Mouse (Mus musculus) liver, embryonic 16.5 days (tissue): ENCODE measurements around the gene Enah. TPM values are rescaled to one million over a fixed set of nuclear protein-coding genes. Genes with fewer than 3 reads are reported as not detected.

Source experiments
- ATAC-seq: fragments of 200-750 bp; cut with Nextera tagmentation; 2 replicates; pipeline ENCODE4 v1.8.0; 2017; ENCODE audit warnings: low read depth, mild to moderate bottlenecking, moderate number of reproducible peaks, moderate library complexity
- H3K27ac ChIP-seq: fragments of 300-500 bp; sonication (generic); 2 replicates; pipeline ENCODE4 v1.5.1; 2014; ENCODE audit warnings: mild to moderate bottlenecking, low read length
- H3K27me3 ChIP-seq: fragments of 300-500 bp; sonication (generic); 2 replicates; pipeline ENCODE4 v1.6.1; 2014; ENCODE audit warnings: low read depth, low read length, mixed read lengths; ENCODE audit not compliant: control insufficient read depth, insufficient read depth
- H3K36me3 ChIP-seq: fragments of 300-500 bp; sonication (generic); 2 replicates; pipeline ENCODE4 v1.6.1; 2014; ENCODE audit warnings: mild to moderate bottlenecking; ENCODE audit not compliant: control insufficient read depth, insufficient read depth
- H3K4me1 ChIP-seq: fragments of 300-500 bp; sonication (generic); 2 replicates; pipeline ENCODE4 v1.6.1; 2014; ENCODE audit warnings: low read depth, low read length, mixed read lengths; ENCODE audit not compliant: control insufficient read depth
- H3K4me2 ChIP-seq: fragments of 300-500 bp; sonication (generic); 2 replicates; pipeline ENCODE4 v1.6.1; 2014; ENCODE audit warnings: low read depth, low read length, mixed read lengths
- H3K4me3 ChIP-seq: fragments of 300-500 bp; sonication (generic); 2 replicates; pipeline ENCODE4 v1.5.1; 2014; ENCODE audit warnings: low read depth, mild to moderate bottlenecking, low read length
- H3K9ac ChIP-seq: fragments of 300-500 bp; sonication (generic); 2 replicates; pipeline ENCODE4 v1.6.1; 2014; ENCODE audit warnings: low read depth, low read length
- H3K9me3 ChIP-seq: fragments of 300-500 bp; sonication (generic); replicated peaks from 2 replicates; pipeline ENCODE4 v1.6.1; 2016; ENCODE audit warnings: low read length; ENCODE audit not compliant: control insufficient read depth
- WGBS: fragments of 180-500 bp; shearing (Covaris S2); extraction: QIAGEN DNeasy Blood & Tissue Kit; methylation state at CpG from one replicate; pipeline ENCODE4 v1.1.7; 2014; ENCODE audit not compliant: insufficient replicate concordance; 5-methylcytosine and 5-hydroxymethylcytosine counted together
- polyA plus RNA-seq: library from polyadenylated mRNA; unstranded; fragments of >200 nt; fragmentation: Nextera tagmentation; extraction: Ambion mirVana; gene quantifications from 2 replicates; pipeline ENCODE4 v1.2.1, GENCODE M21; 2015

Enah gene
- polyA plus RNA-seq, 1 experiment from 2014 or later: 0.46 TPM

DNA sequence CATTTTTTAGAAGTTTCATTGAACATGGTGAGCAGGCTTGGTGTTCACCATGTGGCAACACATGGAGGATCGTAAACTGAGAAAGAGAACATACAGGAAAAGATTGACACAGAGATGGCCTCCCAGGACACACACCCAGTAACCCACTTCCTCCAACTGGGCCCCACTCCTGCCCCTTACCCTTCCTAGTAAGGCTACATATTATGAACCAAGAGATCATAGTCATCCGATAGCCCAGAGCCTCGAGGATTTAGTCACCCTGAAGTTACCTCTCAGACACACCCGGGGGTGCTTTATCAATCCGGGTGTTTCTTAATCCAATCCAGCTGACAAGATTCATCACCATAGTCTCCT, 153.9 kb downstream of the Enah start:
- H3K36me3 ChIP-seq: no peaks in the 10 kb centered on the region
- H3K27ac ChIP-seq: peak overlapping the region; percentile 28; the same call in 1 of the 2 replicates
- no peak overlapping the region for H3K4me3 ChIP-seq
- ATAC-seq: peak; percentile 40
- no peaks in the 10 kb centered on the region for H3K27me3 ChIP-seq
- H3K9me3 ChIP-seq: no peaks in the 10 kb centered on the region
- H3K9ac ChIP-seq: no peak overlapping the region
- WGBS: 25% methylated on average over 5 of the region's 5 CpGs
- H3K4me1 ChIP-seq: peaks cover 14% of the 10 kb centered on the region
- H3K4me2 ChIP-seq: no peak overlapping the region

DNA sequence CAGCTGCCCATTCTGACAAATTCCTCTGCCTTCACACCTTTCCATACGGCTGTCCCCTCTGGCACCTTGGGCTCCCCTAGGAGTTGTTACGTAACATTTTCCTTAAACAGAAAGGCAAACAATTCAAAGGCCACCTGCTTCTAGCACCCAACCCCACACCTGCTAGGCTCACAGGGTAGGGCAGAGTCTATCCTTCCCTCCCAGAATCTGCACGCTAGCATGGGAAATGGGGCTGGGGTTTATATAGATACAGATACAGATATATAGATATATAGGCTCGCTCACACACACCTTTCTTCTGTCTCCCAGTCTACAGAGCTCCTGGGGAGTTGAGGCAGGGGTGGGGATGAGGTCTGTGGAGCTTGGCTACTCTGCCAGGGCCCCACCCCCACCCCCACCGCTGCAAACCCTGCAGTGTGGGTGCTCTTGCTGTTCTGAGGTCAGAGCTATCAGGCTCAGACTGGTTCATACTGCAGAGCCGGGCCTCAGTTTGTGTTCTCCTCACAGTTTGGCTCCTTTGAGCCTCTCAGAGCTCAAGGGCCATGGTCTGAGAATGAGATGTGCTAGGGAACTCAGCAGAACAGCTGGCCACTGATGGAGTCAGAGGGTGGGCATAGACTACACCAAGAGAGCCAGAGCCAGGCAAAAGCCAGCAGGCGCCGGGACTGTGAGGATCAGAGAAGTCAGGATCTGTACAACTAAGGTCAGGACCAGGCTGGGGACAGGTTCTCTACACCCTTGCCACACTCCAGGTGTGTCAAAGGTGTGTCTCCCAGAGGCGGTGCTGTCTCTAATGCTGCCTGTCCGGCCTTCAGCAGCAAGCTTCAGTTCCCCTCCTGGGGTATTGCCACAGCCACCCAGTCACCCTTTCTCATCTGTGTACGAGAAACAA, 154.6 kb downstream of the Enah start:
- peak overlapping the region; percentile 3; the same call in 1 of the 2 replicates for H3K27ac ChIP-seq
- no peak overlapping the region for H3K4me2 ChIP-seq
- WGBS: 51% methylated on average over 11 of the region's 11 CpGs

DNA sequence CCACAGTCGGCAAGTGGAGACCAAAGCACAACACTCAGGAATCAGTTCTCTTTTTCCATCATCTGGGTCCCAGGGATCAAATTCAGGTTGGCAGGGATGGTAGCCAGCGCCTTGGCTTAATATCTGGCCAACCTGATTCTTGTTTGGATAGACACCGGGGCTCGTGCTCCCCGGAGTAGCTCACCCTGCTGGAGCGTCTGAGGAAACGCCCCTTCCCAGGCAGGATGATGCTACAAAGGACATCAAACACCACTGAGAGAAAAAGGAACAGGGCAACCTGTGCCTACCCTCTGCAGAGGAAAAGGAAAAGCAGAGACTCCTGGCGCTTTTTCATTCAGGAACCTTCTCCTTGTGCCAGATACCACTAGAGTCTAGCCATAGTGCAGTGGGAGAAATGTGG, 156.4 kb downstream of the Enah start:
- Histone ChIP-seq H3K36me3 (no peaks in the 10 kb centered on the region), H3K27me3 (no peaks in the 10 kb centered on the region), H3K9ac (no peak overlapping the region), H3K4me1 (peaks cover 17% of the 10 kb centered on the region), H3K4me2 (no peak overlapping the region), H3K9me3 (no peaks in the 10 kb centered on the region), H3K27ac (no peak overlapping the region), H3K4me3 (no peak overlapping the region)
- no peak for ATAC-seq
- 35% methylated on average over 8 of the region's 8 CpGs for WGBS

More for the DNA sequence above, 154.6 kb downstream of the Enah start:
- Histone ChIP-seq H3K9me3 (no peaks in the 10 kb centered on the region), H3K27me3 (no peaks in the 10 kb centered on the region), H3K9ac (no peak overlapping the region), H3K4me1 (peaks cover 17% of the 10 kb centered on the region), H3K36me3 (no peaks in the 10 kb centered on the region), H3K4me3 (no peak overlapping the region)
- peak; percentile 10; the same call in 1 of the 2 replicates for ATAC-seq

DNA sequence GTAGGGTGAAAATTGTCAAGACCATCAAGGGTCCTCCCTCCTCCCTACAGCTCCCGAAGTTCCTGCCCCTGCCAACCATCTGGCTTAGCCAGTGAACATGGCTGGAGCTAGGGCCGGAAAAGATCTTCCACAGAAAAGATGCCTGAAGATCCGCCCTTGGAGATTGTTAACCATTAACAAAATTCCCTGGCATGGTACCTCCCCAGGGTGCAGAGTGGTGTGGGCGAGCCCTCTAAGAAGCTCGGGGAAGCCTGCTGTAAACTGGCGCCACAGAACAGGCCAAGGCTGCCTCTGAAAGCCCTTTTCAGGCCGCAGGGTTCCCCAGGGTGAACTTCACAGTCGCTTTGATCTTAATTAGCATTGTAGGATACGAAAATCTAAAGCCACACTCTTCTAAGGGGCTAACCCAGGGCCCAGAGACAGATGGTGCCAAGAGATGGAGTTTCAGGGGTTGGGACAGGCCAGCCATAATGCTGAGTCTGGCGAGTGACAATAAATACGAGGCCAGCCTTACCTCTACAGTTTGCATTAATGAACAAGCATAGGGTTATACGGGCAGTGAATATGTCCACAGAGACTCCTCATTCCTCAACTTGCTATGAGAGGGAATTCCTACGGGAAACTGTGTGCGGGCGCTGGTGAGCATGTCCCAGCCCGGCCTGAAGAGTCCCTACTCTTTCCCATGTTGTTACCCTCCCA, 157.0 kb downstream of the Enah start:
- Histone ChIP-seq H3K27ac (no peak overlapping the region), H3K9me3 (no peaks in the 10 kb centered on the region), H3K4me1 (peaks cover 17% of the 10 kb centered on the region), H3K4me3 (no peak overlapping the region), H3K4me2 (no peak overlapping the region), H3K36me3 (no peaks in the 10 kb centered on the region), H3K9ac (no peak overlapping the region), H3K27me3 (no peaks in the 10 kb centered on the region)
- WGBS: 64% methylated on average over 16 of the region's 16 CpGs
- no peak for ATAC-seq

DNA sequence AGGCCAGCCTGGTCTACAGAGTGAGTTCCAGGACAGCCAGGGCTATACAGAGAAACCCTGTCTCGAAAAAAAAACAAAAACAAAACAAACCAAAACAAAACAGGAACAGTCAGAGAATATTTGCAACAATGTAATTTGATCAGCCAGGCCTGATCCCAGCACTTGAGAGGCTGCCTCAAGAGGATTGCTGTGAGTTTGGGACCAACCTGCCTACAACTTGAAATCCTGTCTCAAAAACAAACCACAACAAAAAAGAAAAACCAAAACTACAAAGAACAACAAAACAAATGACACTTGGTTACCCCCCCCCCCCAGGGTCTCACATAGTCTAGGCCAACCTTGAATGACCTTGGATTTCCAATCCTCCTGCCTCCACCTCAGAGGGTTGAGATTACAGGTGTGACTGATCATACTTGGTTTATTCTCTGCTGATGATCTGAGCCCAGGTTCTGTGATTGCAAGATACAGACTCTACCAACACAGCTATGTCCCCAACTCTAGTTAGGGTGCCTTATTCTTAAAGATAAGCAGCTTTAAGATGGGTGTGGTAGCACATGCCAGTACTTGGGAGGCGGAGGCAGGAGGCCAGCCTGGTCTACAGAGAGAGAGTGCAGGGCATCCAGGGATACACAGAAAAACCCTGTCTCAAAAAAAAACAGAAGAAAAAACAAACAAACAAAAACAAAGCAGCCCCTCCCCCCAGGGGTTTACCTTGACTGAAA, 158.4 kb downstream of the Enah start:
- H3K27ac ChIP-seq: peak overlapping the region; percentile 44
- 21% methylated on average over 2 of the region's 2 CpGs for WGBS

DNA sequence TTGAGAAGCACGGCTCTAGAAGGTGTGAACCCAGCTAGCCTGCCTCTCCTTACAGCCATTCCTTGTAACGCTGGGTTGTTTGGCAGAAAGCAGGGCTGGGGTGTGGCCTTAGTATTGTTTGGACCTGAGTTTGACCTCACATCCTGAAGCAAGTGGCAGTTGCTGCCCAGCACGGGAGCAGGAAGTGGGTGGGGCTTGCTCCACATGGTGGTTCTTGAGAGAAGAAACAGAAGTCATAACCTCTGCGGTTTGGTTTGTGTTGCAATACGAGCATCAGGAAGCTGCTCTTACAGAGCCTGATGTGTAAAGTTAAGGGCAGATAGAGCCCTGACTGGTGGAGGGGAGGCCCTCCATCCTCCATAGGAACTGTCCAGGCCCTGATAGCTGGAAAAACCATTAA, 159.1 kb downstream of the Enah start:
- H3K36me3 ChIP-seq: no peaks in the 10 kb centered on the region

More for the DNA sequence above, 158.4 kb downstream of the Enah start:
- Histone ChIP-seq H3K4me3 (no peak overlapping the region), H3K9ac (no peak overlapping the region), H3K4me1 (peaks cover 17% of the 10 kb centered on the region), H3K4me2 (no peak overlapping the region), H3K27me3 (no peaks in the 10 kb centered on the region), H3K9me3 (no peaks in the 10 kb centered on the region), H3K36me3 (no peaks in the 10 kb centered on the region)
- peak; percentile 57 for ATAC-seq

DNA sequence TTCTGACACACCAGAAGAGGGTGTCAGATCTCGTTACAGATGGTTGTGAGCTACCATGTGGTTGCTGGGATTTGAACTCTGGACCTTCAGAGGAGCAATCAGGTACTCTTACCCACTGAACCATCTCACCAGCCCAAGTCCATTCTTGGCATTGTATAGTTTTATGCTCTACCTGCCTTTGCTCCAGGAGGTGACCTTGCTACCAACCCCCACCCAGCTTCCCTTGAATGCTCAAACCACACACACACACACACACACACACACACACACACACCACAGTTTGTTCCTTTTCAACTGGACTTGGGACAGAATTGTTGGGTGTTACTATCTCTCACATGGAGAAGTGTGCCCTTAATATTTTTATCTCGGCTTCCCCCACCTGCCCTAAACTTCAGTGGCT, 163.5 kb downstream of the Enah start:
- Histone ChIP-seq H3K36me3 (no peaks in the 10 kb centered on the region), H3K4me3 (no peak overlapping the region), H3K4me1 (peaks cover 5% of the 10 kb centered on the region), H3K27ac (no peak overlapping the region), H3K9me3 (no peaks in the 10 kb centered on the region), H3K9ac (no peak overlapping the region), H3K27me3 (peaks cover 8% of the 10 kb centered on the region), H3K4me2 (no peak overlapping the region)
- no peak for ATAC-seq
- 54% methylated on average over 2 of the region's 2 CpGs for WGBS

More for the DNA sequence above, 159.1 kb downstream of the Enah start:
- H3K27me3 ChIP-seq: no peaks in the 10 kb centered on the region
- peak overlapping the region; percentile 44 for H3K27ac ChIP-seq
- peaks cover 17% of the 10 kb centered on the region for H3K4me1 ChIP-seq
- WGBS: 4% methylated on average over 5 of the region's 5 CpGs
- H3K4me3 ChIP-seq: no peak overlapping the region
- no peaks in the 10 kb centered on the region for H3K9me3 ChIP-seq
- H3K4me2 ChIP-seq: no peak overlapping the region
- peak; percentile 73 for ATAC-seq
- H3K9ac ChIP-seq: no peak overlapping the region

DNA sequence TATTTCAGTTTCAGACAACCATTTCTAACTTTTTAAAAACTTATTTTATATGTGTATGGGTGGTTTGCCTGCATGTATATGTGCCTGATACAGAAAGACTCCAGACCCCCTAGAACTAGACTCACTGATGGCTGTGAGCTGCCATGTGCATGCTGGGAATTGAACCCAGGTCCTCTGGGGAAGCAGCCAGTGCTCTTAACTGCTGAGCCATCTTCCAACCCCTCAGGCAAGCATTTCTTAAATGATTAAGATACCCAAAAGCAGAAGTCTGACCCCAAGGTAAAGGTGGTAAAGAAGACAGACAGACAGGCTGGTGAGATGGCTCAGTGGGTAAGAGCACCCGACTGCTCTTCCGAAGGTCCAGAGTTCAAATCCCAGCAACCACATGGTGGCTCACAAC, 165.0 kb downstream of the Enah start:
- Histone ChIP-seq H3K9me3 (no peaks in the 10 kb centered on the region), H3K4me3 (no peak overlapping the region), H3K36me3 (no peaks in the 10 kb centered on the region), H3K27ac (no peak overlapping the region), H3K4me1 (no peaks in the 10 kb centered on the region; the same call in none of the 2 replicates), H3K27me3 (peaks cover 8% of the 10 kb centered on the region), H3K9ac (no peak overlapping the region), H3K4me2 (no peak overlapping the region)
- WGBS: 85% methylated on average over 2 of the region's 2 CpGs
- no peak for ATAC-seq
